Mouse (Mus musculus) limb, embryonic 14.5 days (tissue): Measurements from ENCODE around the gene Zfp27. TPM values are rescaled to one million over a fixed set of nuclear protein-coding genes. Genes with fewer than 3 reads are reported as not detected.
"Not testable (repeated sequence)": the region's sequence is repeated elsewhere in the genome, so short reads cannot be mapped to it uniquely, and the experiment has no call there.

ENCODE experiments used
- ATAC-seq: fragments of 200-750 bp; cut with Nextera tagmentation; 2 replicates; pipeline ENCODE4 v1.8.0; 2017; ENCODE audit warnings: low read depth, moderate number of reproducible peaks, moderate TSS enrichment; ENCODE audit not compliant: low FRiP score
- DNase-seq: peaks from one replicate; pipeline ENCODE4 v3.0.0-alpha.2; 2015; ENCODE audit warnings: low spot score
- H3K27ac ChIP-seq: fragments of 300-500 bp; sonication (generic); replicated peaks from 2 replicates; pipeline ENCODE4 v1.5.1; 2014; ENCODE audit warnings: low read depth, mild to moderate bottlenecking, low read length, moderate library complexity, mixed read lengths
- H3K27me3 ChIP-seq: fragments of 300-500 bp; sonication (generic); 2 replicates; pipeline ENCODE4 v1.6.1; 2014; ENCODE audit warnings: low read length, mixed read lengths; ENCODE audit not compliant: control insufficient read depth, insufficient read depth
- H3K36me3 ChIP-seq: fragments of 300-500 bp; sonication (generic); 2 replicates; pipeline ENCODE4 v1.6.1; 2014; ENCODE audit warnings: mild to moderate bottlenecking, low read length, moderate library complexity, mixed read lengths; ENCODE audit not compliant: control insufficient read depth, insufficient read depth
- H3K4me1 ChIP-seq: fragments of 300-500 bp; sonication (generic); 2 replicates; pipeline ENCODE4 v1.6.1; 2014; ENCODE audit warnings: antibody characterized with exemption, low read length, mixed read lengths; ENCODE audit not compliant: control insufficient read depth, insufficient read depth
- H3K4me2 ChIP-seq: fragments of 300-500 bp; sonication (generic); replicated peaks from 2 replicates; pipeline ENCODE4 v1.6.1; 2014; ENCODE audit warnings: low read depth, mild to moderate bottlenecking, low read length, moderate library complexity; ENCODE audit not compliant: severe bottlenecking
- H3K4me3 ChIP-seq: fragments of 300-500 bp; sonication (generic); replicated peaks from 2 replicates; pipeline ENCODE4 v1.5.1; 2014; ENCODE audit warnings: low read length
- H3K9ac ChIP-seq: fragments of 300-500 bp; sonication (generic); 2 replicates; pipeline ENCODE4 v1.6.1; 2014; ENCODE audit warnings: mild to moderate bottlenecking, low read depth, low read length, moderate library complexity; ENCODE audit not compliant: severe bottlenecking
- H3K9me3 ChIP-seq: fragments of 300-500 bp; sonication (generic); 2 replicates; pipeline ENCODE4 v1.6.1; 2016; ENCODE audit warnings: low read length; ENCODE audit not compliant: control insufficient read depth
- POLR2A ChIP-seq: fragments of 200-500 bp; IDR thresholded peaks from 2 replicates; pipeline ENCODE4 v1.8.0; 2012; ENCODE audit warnings: inconsistent platforms, mild to moderate bottlenecking, moderate library complexity, borderline replicate concordance; ENCODE audit not compliant: insufficient read depth, insufficient read length; ENCODE audit errors: extremely low read depth
- WGBS: fragments of 180-500 bp; shearing (Covaris S2); extraction: QIAGEN DNeasy Blood & Tissue Kit; methylation state at CpG from one replicate; pipeline ENCODE4 v1.1.7; 2014; 5-methylcytosine and 5-hydroxymethylcytosine counted together
- polyA plus RNA-seq, 2 experiments: library from polyadenylated mRNA; depleted of rRNA in 1 of 2; stranded (reverse) in 1 of 2; unstranded in 1 of 2; fragments of >200 nt; fragmentation: Nextera tagmentation in 1 of 2; extraction: Ambion mirVana in 1 of 2; gene quantifications; 2 replicates each; pipeline versions ENCODE4 v1.2.1 to v1.2.3; 2012 to 2014

Zfp27 gene
- polyA plus RNA-seq, 2 experiments: 11.9 to 13.6 TPM

DNA sequence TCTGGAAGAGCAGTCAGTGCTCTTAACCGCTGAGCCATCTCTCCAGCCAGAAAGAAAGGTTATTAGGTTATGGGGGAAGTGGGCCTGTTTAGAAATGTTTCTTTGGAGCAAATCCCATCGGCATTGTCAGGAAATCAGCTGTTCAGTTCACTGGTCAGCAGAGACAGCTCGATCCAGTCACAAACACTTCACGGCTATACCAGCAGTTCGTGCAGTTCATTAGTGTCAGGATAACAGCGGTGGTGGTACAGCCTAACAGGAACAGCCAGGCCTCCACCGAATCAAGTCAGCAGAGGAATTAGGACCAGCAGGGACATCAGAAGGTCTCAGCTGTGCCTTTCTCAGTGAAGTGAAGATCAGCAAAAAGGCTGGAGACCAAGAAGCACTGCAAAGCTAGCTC, 25.5 kb downstream of the Zfp27 start:
- DNase-seq (no peak), ATAC-seq (no peak)
- no peak for TF ChIP-seq POLR2A
- H3K9ac ChIP-seq: no peak overlapping the region
- H3K4me3 ChIP-seq: no peak overlapping the region
- no peaks in the 10 kb centered on the region; the same call in 1 of the 2 replicates for H3K36me3 ChIP-seq
- 91% methylated on average over 7 of the region's 7 CpGs for WGBS
- no peak overlapping the region for H3K27ac ChIP-seq
- peaks cover 9% of the 10 kb centered on the region; the same call in 1 of the 2 replicates for H3K9me3 ChIP-seq
- H3K4me2 ChIP-seq: no peak overlapping the region
- H3K4me1 ChIP-seq: no peaks in the 10 kb centered on the region
- H3K27me3 ChIP-seq: no peaks in the 10 kb centered on the region

DNA sequence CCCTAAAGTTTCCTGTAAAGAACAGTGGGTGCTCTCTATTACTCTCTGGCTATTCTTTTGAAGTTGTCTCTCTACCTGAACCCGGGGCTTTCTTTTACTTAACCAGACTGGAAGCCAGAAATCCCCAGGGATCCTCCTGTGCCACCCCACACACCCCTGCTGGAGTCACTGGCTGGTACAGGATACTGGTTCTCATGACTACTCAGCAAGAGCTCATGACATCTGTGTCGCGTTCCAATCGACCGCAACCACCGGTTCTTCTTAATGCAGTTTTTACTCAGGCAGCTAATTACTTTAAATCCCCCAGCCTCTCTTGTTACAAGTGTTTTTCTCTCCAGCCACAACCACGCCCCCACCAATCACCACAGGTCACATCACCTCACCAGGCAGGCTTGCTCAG, 26.3 kb downstream of the Zfp27 start:
- no peaks in the 10 kb centered on the region for H3K4me1 ChIP-seq
- no peak for DNase-seq
- H3K9ac ChIP-seq: no peak overlapping the region
- no peaks in the 10 kb centered on the region for H3K27me3 ChIP-seq
- H3K4me3 ChIP-seq: no peak overlapping the region
- ATAC-seq: no peak
- H3K9me3 ChIP-seq: peaks cover 17% of the 10 kb centered on the region
- no peak overlapping the region for H3K4me2 ChIP-seq
- H3K27ac ChIP-seq: no peak overlapping the region
- peaks cover 8% of the 10 kb centered on the region for H3K36me3 ChIP-seq
- 35% methylated on average over 7 of the region's 7 CpGs for WGBS
- TF ChIP-seq POLR2A: no peak

DNA sequence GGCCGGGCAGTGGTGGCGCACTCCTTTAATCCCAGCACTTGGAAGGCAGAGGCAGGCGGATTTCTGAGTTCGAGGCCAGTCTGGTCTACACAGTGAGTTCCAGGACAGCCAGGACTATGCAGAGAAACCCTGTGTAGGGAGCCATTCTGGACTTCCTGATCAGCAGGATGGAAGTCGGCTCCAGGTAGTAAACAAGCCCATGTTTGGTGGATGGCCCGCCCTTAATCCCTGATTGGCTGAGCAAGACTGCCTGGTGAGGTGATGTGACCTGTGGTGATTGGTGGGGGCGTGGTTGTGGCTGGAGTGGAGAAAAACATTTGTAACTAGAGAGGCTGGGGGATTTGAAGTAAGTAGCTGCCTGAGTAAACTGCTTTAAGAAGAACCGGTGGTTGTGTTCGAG, 28.8 kb downstream of the Zfp27 start:
- H3K27ac ChIP-seq, DNase-seq, ATAC-seq, H3K4me3 ChIP-seq, H3K4me1 ChIP-seq, H3K4me2 ChIP-seq, H3K9ac ChIP-seq, H3K27me3 ChIP-seq: not testable (repeated sequence)
- peaks cover 28% of the 10 kb centered on the region for H3K9me3 ChIP-seq
- peaks cover 21% of the 10 kb centered on the region for H3K36me3 ChIP-seq
- WGBS: 89% methylated on average over 9 of the region's 9 CpGs

DNA sequence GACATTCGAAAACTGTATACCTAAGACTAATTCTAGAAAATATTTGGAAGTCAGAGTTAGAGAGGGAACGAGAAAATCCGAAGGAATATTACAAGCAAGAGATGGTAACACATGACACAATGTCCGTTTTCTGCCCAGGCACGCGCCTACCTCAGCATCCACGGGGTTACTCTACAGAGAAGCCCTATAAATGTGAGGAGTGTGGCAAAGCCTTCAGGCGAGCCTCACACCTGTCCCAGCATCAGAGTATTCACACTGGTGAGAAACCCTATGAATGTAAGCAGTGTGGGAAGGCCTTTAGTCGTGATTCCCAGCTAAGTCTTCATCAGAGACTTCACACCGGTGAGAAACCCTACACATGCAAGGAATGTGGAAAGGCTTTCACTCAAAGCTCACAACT, 32.1 kb downstream of the Zfp27 start:
- no peaks in the 10 kb centered on the region for H3K4me1 ChIP-seq
- H3K36me3 ChIP-seq: peaks cover 22% of the 10 kb centered on the region
- H3K4me3 ChIP-seq: no peak overlapping the region
- no peak overlapping the region for H3K9ac ChIP-seq
- DNase-seq (no peak), ATAC-seq (no peak)
- H3K9me3 ChIP-seq: peaks cover 28% of the 10 kb centered on the region
- no peak for TF ChIP-seq POLR2A
- no peak overlapping the region for H3K27ac ChIP-seq
- H3K27me3 ChIP-seq: no peaks in the 10 kb centered on the region
- H3K4me2 ChIP-seq: no peak overlapping the region
- WGBS: 96% methylated on average over 10 of the region's 10 CpGs

DNA sequence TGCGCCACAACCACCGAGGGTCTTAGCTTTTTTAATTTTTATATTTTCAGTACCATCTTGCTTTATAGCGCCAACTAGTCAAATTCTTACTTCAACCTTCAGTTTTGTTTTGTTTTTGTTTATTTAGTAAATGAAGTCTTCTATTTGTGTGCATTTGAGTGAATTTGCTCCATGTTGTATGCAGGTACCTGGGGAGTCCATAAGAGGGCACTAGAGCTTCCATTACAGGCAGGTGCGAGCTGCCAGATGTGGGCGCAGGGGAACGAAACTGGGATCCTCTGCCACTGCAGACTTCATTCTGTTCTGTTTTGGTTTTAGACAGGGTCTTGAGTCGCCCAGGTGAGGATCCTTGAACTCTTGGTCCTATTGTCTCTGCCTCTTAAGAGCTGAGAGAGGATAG, 44.7 kb downstream of the Zfp27 start:
- no peak overlapping the region for H3K4me2 ChIP-seq
- no peak overlapping the region for H3K27ac ChIP-seq
- no peak for TF ChIP-seq POLR2A
- no peak overlapping the region for H3K4me3 ChIP-seq
- no peaks in the 10 kb centered on the region for H3K9me3 ChIP-seq
- no peak overlapping the region for H3K9ac ChIP-seq
- 86% methylated on average over 7 of the region's 7 CpGs for WGBS
- DNase-seq: no peak
- ATAC-seq: no peak
- H3K36me3 ChIP-seq: peaks cover 7% of the 10 kb centered on the region; the same call in 1 of the 2 replicates
- peaks cover 6% of the 10 kb centered on the region for H3K4me1 ChIP-seq
- no peaks in the 10 kb centered on the region for H3K27me3 ChIP-seq
